Mouse (Mus musculus) heart, postnatal 4 days (tissue): ENCODE data around the gene Tjap1. TPM values are rescaled to one million over a fixed set of nuclear protein-coding genes. Genes with fewer than 3 reads are reported as not detected.

Experiments
- DNase-seq: peaks from one replicate; pipeline ENCODE4 v3.0.0; 2021
- total RNA-seq, 2 experiments: library from RNA; stranded (reverse); gene quantifications; 2 replicates each; pipeline ENCODE4 v1.2.3; 2021

Gene Tjap1
- 10 to 100 TPM; 55.0 to 59.0 TPM for total RNA-seq

- DNase-seq: peak; percentile 93
Observed at GRCm38 (mm10) chr17:46282483-46283123, at the start of gene Tjap1. Gene Tjap1, minus strand, starts transcription at chr17:46283026.

GRCm38 (mm10) chr17:46328723-46329122 is 45.9 kb upstream of the Tjap1 start:
- DNase-seq: no peak

GRCm38 (mm10) chr17:46327906-46328534 is 45.2 kb upstream of the Tjap1 start, which contains the start of gene Abcc10:
Gene Abcc10, minus strand, starts transcription at chr17:46328352.
- peak; percentile 97 for DNase-seq

- no peak for DNase-seq
Observed at GRCm38 (mm10) chr17:46327413-46327905, 44.6 kb upstream of the Tjap1 start.

DNA sequence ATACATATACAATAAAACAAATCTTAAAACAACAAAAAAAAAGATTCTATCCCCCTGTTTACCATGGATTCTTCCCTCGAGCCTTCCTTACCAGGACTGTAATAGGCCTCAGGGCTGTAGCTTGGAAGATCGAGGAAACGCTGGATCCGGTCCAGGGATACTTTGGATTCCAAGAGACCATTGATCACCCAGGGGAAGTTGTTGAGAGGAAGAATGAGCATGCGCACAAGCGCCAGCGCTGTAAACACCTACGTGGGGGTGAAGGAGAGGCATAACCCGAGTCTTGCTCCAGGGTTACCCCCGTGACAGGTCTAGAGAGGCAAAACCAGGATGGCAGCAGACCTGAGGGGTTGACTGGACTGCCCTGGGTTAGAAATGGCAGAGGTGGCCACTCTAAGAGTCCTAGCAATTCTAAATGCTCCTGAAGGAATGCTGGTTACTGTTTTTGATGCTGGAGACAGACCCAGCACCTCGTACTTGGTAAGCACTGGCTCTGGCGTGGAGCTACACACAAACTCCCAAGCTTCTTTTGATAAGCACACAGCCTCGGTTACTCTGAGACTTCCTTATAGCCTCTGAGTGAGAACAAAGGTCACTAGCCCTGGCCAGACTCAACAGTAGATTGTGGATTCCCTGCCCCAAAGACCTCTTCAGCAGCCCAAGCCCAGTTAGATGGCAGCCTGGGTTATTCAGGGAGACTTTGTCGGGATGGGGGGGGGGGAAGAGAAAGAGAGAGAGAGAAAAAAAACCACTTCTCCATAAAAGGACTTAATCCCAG is 39.4 kb upstream of the Tjap1 start:
- DNase-seq: no peak

DNA sequence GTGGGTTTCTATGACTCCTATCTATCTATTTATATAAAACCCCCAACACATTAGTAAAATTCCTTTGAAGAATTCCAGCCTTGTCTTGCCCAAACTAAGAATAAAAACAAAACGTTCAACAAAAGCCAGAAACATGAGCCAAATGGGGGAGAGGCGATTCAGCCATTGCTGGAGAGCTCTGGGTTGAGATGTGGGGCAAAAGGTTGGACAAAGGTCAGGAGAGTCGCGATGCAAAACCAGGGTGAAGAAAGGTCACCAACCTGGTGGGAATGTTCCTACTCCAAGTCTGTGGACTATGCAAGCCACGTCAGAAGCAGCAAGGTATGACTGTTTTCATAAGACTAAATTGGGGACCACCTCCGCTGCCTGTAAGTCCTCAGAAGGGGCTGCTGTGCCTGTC is 37.7 kb upstream of the Tjap1 start:
- DNase-seq: no peak

- DNase-seq: no peak
Observed at GRCm38 (mm10) chr17:46315813-46316212, 33.0 kb upstream of the Tjap1 start.

DNA sequence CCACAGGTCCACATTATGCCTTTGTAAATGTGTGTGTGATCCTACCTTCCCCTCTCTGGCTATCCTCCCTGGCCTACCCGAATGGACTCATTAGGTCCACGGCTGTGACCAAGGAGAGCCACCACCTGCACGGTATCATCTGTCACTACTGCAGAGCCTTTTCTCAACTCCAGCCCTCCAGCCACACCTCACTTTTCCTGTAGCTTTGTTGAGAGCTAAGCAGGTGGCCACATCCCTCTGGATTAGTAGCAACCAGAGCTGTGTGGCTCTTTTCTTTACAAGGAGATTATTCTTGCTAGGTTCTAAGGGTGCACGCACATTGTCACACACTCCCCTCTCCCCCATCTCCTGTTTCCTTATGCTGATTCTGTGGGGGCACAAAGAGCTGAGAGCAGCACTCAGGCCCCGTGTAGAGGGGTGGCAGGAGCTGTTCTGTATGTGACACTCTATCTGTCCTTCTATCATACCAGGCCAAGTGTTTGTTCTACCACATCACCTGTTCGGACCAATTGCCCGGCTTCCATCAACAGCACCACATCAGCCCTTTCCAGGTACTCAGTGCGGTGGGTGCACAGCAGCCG is 30.4 kb upstream of the Tjap1 start:
- no peak for DNase-seq

GRCm38 (mm10) chr17:46310515-46310914 is 27.7 kb upstream of the Tjap1 start:
- no peak for DNase-seq

- DNase-seq: no peak
Observed at GRCm38 (mm10) chr17:46309835-46310234, 27.0 kb upstream of the Tjap1 start.

GRCm38 (mm10) chr17:46306956-46307355 is 24.1 kb upstream of the Tjap1 start:
- DNase-seq: no peak

GRCm38 (mm10) chr17:46304184-46304583 is 21.4 kb upstream of the Tjap1 start:
- no peak for DNase-seq

DNA sequence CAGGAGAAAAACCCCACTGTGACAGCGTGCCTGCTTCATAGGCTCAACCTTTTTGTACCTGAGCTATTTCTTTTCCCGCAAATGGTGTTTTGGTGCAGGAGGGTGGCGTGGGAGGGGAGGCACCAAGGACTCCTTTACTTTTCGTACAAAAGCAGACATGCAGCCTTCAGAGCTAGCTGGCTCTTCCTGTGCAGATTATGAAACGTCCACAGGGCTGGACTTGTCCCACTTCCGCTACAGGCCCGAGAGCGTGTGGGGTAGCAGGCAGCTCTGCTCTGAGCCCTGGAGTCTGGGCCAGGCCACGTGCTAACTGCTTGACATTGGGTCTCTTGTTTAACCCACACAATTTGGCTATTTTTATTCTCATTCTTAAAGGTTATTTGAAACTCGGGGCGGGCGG is 19.1 kb upstream of the Tjap1 start:
- no peak for DNase-seq

GRCm38 (mm10) chr17:46298220-46298913 is 15.5 kb upstream of the Tjap1 start:
- peak; percentile 91 for DNase-seq

- DNase-seq: peak; percentile 33
Observed at GRCm38 (mm10) chr17:46297364-46298219, 14.8 kb upstream of the Tjap1 start, which contains the start of gene Dlk2. Gene Dlk2, plus strand, starts transcription at chr17:46297421.

GRCm38 (mm10) chr17:46297028-46297363 is 14.2 kb upstream of the Tjap1 start:
- DNase-seq: no peak

- no peak for DNase-seq
Observed at GRCm38 (mm10) chr17:46296601-46297000, 13.8 kb upstream of the Tjap1 start.

- DNase-seq: peak; percentile 83
Observed at GRCm38 (mm10) chr17:46287678-46288095, 4.9 kb upstream of the Tjap1 start.

GRCm38 (mm10) chr17:46285407-46285806 is 2.6 kb upstream of the Tjap1 start:
- DNase-seq: no peak

- DNase-seq: no peak
Observed at GRCm38 (mm10) chr17:46284653-46285052, 1.8 kb upstream of the Tjap1 start.

DNA sequence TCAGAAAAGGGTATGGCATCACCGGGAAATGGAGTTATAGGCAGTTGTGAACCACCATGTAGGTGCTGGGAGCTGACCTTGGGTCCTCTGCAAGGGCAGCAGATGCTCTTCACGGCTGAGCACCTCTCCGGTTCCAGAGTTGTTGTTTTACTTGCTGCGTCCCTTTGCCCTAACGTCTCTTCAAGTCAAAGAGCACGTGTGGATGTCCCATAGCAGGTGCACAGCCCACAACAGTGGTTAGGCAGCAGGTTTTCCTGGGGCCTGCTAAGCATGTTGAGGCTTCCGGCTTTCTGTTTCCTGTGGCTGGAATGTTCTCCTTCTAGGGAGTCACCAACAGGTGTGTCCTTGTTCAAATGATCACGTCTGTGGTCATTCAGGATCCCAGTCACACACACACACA is 1.1 kb upstream of the Tjap1 start:
- no peak for DNase-seq
